Mouse (Mus musculus): Measurements from ENCODE around the gene Entpd4b.
"Not testable (repeated sequence)": the region's sequence is repeated elsewhere in the genome, so short reads cannot be mapped to it uniquely, and the experiment has no call there.

The Entpd4b gene

GRCm38 (mm10) chr14:69555110-69555831 is at the start of gene Entpd4b:
Gene Entpd4b (plus strand): TSS chr14:69555424.
- not testable (repeated sequence) for DNase-seq (ENCODE audit: low spot score in 2 of 2)

- not testable (repeated sequence) for DNase-seq (ENCODE audit: low spot score in 2 of 2)
Observed at GRCm38 (mm10) chr14:69507000-69507399, 48.2 kb upstream of the Entpd4b start.

GRCm38 (mm10) chr14:69512449-69512848 is 42.8 kb upstream of the Entpd4b start, which contains the start of gene Gm27179:
Gene Gm27179 (minus strand): TSS chr14:69512549.
- not testable (repeated sequence) for DNase-seq (ENCODE audit: low spot score in 2 of 2)

- not testable (repeated sequence) for DNase-seq (ENCODE audit: low spot score in 2 of 2)
Observed at GRCm38 (mm10) chr14:69520810-69521209, 34.4 kb upstream of the Entpd4b start.

- DNase-seq (ENCODE audit: low spot score in 2 of 2): not testable (repeated sequence)
Observed at GRCm38 (mm10) chr14:69523001-69523400, 32.2 kb upstream of the Entpd4b start.

- DNase-seq (ENCODE audit: low spot score in 2 of 2): not testable (repeated sequence)
Observed at GRCm38 (mm10) chr14:69526202-69526601, 29.0 kb upstream of the Entpd4b start.

- DNase-seq (ENCODE audit: low spot score in 2 of 2): not testable (repeated sequence)
Observed at GRCm38 (mm10) chr14:69536539-69536938, 18.7 kb upstream of the Entpd4b start.

GRCm38 (mm10) chr14:69540113-69540512 is 15.1 kb upstream of the Entpd4b start:
- not testable (repeated sequence) for DNase-seq (ENCODE audit: low spot score in 2 of 2)

- DNase-seq (ENCODE audit: low spot score in 2 of 2): not testable (repeated sequence)
Observed at GRCm38 (mm10) chr14:69542695-69543094, 12.5 kb upstream of the Entpd4b start.

- not testable (repeated sequence) for DNase-seq (ENCODE audit: low spot score in 2 of 2)
Observed at GRCm38 (mm10) chr14:69544033-69544432, 11.2 kb upstream of the Entpd4b start.

- not testable (repeated sequence) for DNase-seq (ENCODE audit: low spot score in 2 of 2)
Observed at GRCm38 (mm10) chr14:69545052-69545451, 10.2 kb upstream of the Entpd4b start.

GRCm38 (mm10) chr14:69547310-69547709 is 7.9 kb upstream of the Entpd4b start:
- not testable (repeated sequence) for DNase-seq (ENCODE audit: low spot score in 2 of 2)

GRCm38 (mm10) chr14:69556820-69557219 is 1.6 kb downstream of the Entpd4b start:
- DNase-seq (ENCODE audit: low spot score in 2 of 2): not testable (repeated sequence)

GRCm38 (mm10) chr14:69557550-69557949 is 2.3 kb downstream of the Entpd4b start:
- not testable (repeated sequence) for DNase-seq (ENCODE audit: low spot score in 2 of 2)

Measured in frontal cortex, postnatal 36 days (tissue).